Comparison of ENCODE assay signal across 7 mouse cellular contexts in genomic region chr3:97887785-97888167, GRCm38 (mm10). TPM values are rescaled to one million over a fixed set of nuclear protein-coding genes. Genes with fewer than 3 reads are reported as not detected.
DNase-seq lines count a peak whose midpoint lies in the region; ATAC-seq and TF ChIP-seq lines count a peak whose summit lies in the region.

No protein-coding gene starts in this region.

- H3K9ac ChIP-seq in neural tube, embryonic 11.5 days (ENCODE audit: low read length): peak overlapping the region; percentile 72; the same call in 1 of the 2 replicates
- no peak overlapping the region; the same call in 1 of the 2 replicates for H3K9ac ChIP-seq in embryonic facial prominence, embryonic 13.5 days
- H3K9ac ChIP-seq in intestine, embryonic 15.5 days: no peak overlapping the region

- 0 out of 2 replicates have a peak, but pooled peaks cover 2% of the 10 kb centered on the region for H3K4me1 ChIP-seq in neural tube, embryonic 11.5 days (ENCODE audit: control insufficient read depth, insufficient read depth, low read length)
- peaks cover 8% of the 10 kb centered on the region for H3K4me1 ChIP-seq in embryonic facial prominence, embryonic 13.5 days
- peaks cover 7% of the 10 kb centered on the region for H3K4me1 ChIP-seq in intestine, embryonic 15.5 days (replicated peaks)
- H3K4me1 ChIP-seq in olfactory bulb, adult 2 months (ENCODE audit: control insufficient read depth, insufficient read depth, low read length): no peaks in the 10 kb centered on the region

- no peaks in the 10 kb centered on the region for H3K36me3 ChIP-seq in neural tube, embryonic 11.5 days (ENCODE audit: control insufficient read depth, insufficient read depth, low read length)
- no peaks in the 10 kb centered on the region for H3K36me3 ChIP-seq in embryonic facial prominence, embryonic 13.5 days
- H3K36me3 ChIP-seq in intestine, embryonic 15.5 days: no peaks in the 10 kb centered on the region

- no peak overlapping the region for H3K27ac ChIP-seq in neural tube, embryonic 11.5 days (ENCODE audit: low read depth, low read length)
- no peak overlapping the region for H3K27ac ChIP-seq in embryonic facial prominence, embryonic 13.5 days
- H3K27ac ChIP-seq in intestine, embryonic 15.5 days: no peak overlapping the region
- peak overlapping the region; percentile 97 for H3K27ac ChIP-seq in olfactory bulb, adult 2 months (ENCODE audit: insufficient read depth, low read depth, low read length)

- no peak for DNase-seq in neural tube, embryonic 11.5 days (ENCODE audit: low spot score)
- no peak for DNase-seq in neural tube, embryonic 10.5 days (ENCODE audit: extremely low spot score, low spot score)
- DNase-seq in liver: no peak

- H3K4me3 ChIP-seq in neural tube, embryonic 11.5 days (ENCODE audit: low read depth, low read length): peak overlapping the region; percentile 46
- peak overlapping the region; percentile 52; the same call in 1 of the 2 replicates for H3K4me3 ChIP-seq in embryonic facial prominence, embryonic 13.5 days
- H3K4me3 ChIP-seq in intestine, embryonic 15.5 days (replicated peaks): no peak overlapping the region; the same call in 1 of the 2 replicates
- H3K4me3 ChIP-seq in olfactory bulb, adult 2 months (ENCODE audit: insufficient read depth, low read depth, low read length): peak overlapping the region; percentile 82

- no peak for ATAC-seq in neural tube, embryonic 11.5 days (ENCODE audit: insufficient read depth, low FRiP score, low TSS enrichment)
- no peak for ATAC-seq in embryonic facial prominence, embryonic 13.5 days (ENCODE audit: insufficient number of reproducible peaks, insufficient read depth, low FRiP score, low TSS enrichment, low read depth)
- ATAC-seq in intestine, embryonic 15.5 days: no peak
- no peak for ATAC-seq in megakaryocyte progenitor cell, adult 5-6 weeks (replicated peaks; ENCODE audit: poor library complexity)

- no peak for TF ChIP-seq POLR2A in olfactory bulb, adult 2 months (IDR thresholded peaks at IDR 0.05; ENCODE audit: insufficient read depth, low read depth, low read length)

- WGBS in neural tube, embryonic 11.5 days: 74% methylated on average over 5 of the region's 5 CpGs
- WGBS in embryonic facial prominence, embryonic 13.5 days: 61% methylated on average over 5 of the region's 5 CpGs
- 72% methylated on average over 5 of the region's 5 CpGs for WGBS in intestine, embryonic 15.5 days
- WGBS in olfactory bulb, adult 2 months: 27% methylated on average over 5 of the region's 5 CpGs

- no peak for TF ChIP-seq CTCF in olfactory bulb, adult 2 months (IDR thresholded peaks at IDR 0.05; ENCODE audit: insufficient read depth, low read depth, low read length)

- H3K4me2 ChIP-seq in neural tube, embryonic 11.5 days (ENCODE audit: low read depth): peak overlapping the region; percentile 90
- peak overlapping the region; percentile 96; the same call in 1 of the 2 replicates for H3K4me2 ChIP-seq in embryonic facial prominence, embryonic 13.5 days
- H3K4me2 ChIP-seq in intestine, embryonic 15.5 days (replicated peaks): peak overlapping the region; percentile 86; the same call in 1 of the 2 replicates

- H3K9me3 ChIP-seq in neural tube, embryonic 11.5 days (ENCODE audit: control insufficient read depth, low read length): no peaks in the 10 kb centered on the region
- H3K9me3 ChIP-seq in embryonic facial prominence, embryonic 13.5 days: no peaks in the 10 kb centered on the region
- no peaks in the 10 kb centered on the region for H3K9me3 ChIP-seq in intestine, embryonic 15.5 days

- peaks cover 16% of the 10 kb centered on the region for H3K27me3 ChIP-seq in neural tube, embryonic 11.5 days (ENCODE audit: control insufficient read depth, insufficient read depth, low read length)
- peaks cover 41% of the 10 kb centered on the region for H3K27me3 ChIP-seq in embryonic facial prominence, embryonic 13.5 days
- H3K27me3 ChIP-seq in intestine, embryonic 15.5 days (replicated peaks): peaks cover 32% of the 10 kb centered on the region

RNA-seq across cellular contexts. Expression of gene Pde4dip, which starts 0.7 kb away (rescaled TPM):
- 40.6 and 49.7 TPM in 2 replicates for polyA plus RNA-seq in neural tube, embryonic 11.5 days (2014; fragmentation: Nextera tagmentation; extraction: Ambion mirVana)
- 21.9 and 27.7 TPM in 2 replicates for polyA plus RNA-seq in embryonic facial prominence, embryonic 13.5 days (2015; fragmentation: Nextera tagmentation; extraction: Ambion mirVana)
- polyA plus RNA-seq in intestine, embryonic 15.5 days (2015; fragmentation: Nextera tagmentation; extraction: Ambion mirVana): 23.7 and 23.8 TPM in 2 replicates
- 39.5 and 82.8 TPM in 2 replicates for polyA plus RNA-seq in olfactory bulb, adult 2 months (2012; ENCODE audit: insufficient read depth, insufficient read length, low replicate concordance, missing spikeins)
- total RNA-seq in megakaryocyte progenitor cell, adult 5-6 weeks (2015): 4.7 and 4.8 TPM in 2 replicates
- 6.7 and 7.8 TPM in 2 replicates for total RNA-seq in megakaryocyte progenitor cell, adult 5-6 weeks (2017)

RNA-seq across cellular contexts. Expression of gene Sec22b, which starts 13.2 kb away (rescaled TPM):
- 136 and 138 TPM in 2 replicates for polyA plus RNA-seq in neural tube, embryonic 11.5 days (2014; fragmentation: Nextera tagmentation; extraction: Ambion mirVana)
- 141 and 145 TPM in 2 replicates for polyA plus RNA-seq in embryonic facial prominence, embryonic 13.5 days (2015; fragmentation: Nextera tagmentation; extraction: Ambion mirVana)
- 132 and 142 TPM in 2 replicates for polyA plus RNA-seq in intestine, embryonic 15.5 days (2015; fragmentation: Nextera tagmentation; extraction: Ambion mirVana)
- polyA plus RNA-seq in olfactory bulb, adult 2 months (2012; ENCODE audit: insufficient read depth, insufficient read length, low replicate concordance, missing spikeins): not detected in 2 replicates
- total RNA-seq in megakaryocyte progenitor cell, adult 5-6 weeks (2015): 108 and 136 TPM in 2 replicates
- total RNA-seq in megakaryocyte progenitor cell, adult 5-6 weeks (2017): 71.6 and 83.0 TPM in 2 replicates
